Mouse (Mus musculus) forebrain, embryonic 10.5 days (tissue): ENCODE data around the gene Fstl4. TPM values are rescaled to one million over a fixed set of nuclear protein-coding genes. Genes with fewer than 3 reads are reported as not detected.

Source experiments
- DNase-seq: peaks from one replicate; pipeline ENCODE4 v3.0.0-alpha.2; 2017; ENCODE audit warnings: low spot score; ENCODE audit errors: extremely low spot score
- H3K27ac ChIP-seq: fragments of 300-500 bp; sonication (generic); 2 replicates; pipeline ENCODE4 v1.5.1; 2016; ENCODE audit warnings: mild to moderate bottlenecking
- H3K27me3 ChIP-seq: fragments of 300-500 bp; sonication (generic); 2 replicates; pipeline ENCODE4 v1.6.1; 2016; ENCODE audit warnings: mild to moderate bottlenecking; ENCODE audit not compliant: poor library complexity, severe bottlenecking
- H3K36me3 ChIP-seq: fragments of 300-500 bp; sonication (generic); replicated peaks from 2 replicates; pipeline ENCODE4 v1.6.1; 2016; ENCODE audit warnings: mild to moderate bottlenecking, moderate library complexity
- H3K4me1 ChIP-seq: fragments of 300-500 bp; sonication (generic); 2 replicates; pipeline ENCODE4 v1.6.1; 2016
- H3K4me3 ChIP-seq: fragments of 300-500 bp; sonication (generic); 2 replicates; pipeline ENCODE4 v1.5.1; 2016; ENCODE audit warnings: mild to moderate bottlenecking, moderate library complexity
- H3K9me3 ChIP-seq: fragments of 300-500 bp; sonication (generic); 2 replicates; pipeline ENCODE4 v1.6.1; 2016; ENCODE audit warnings: mild to moderate bottlenecking, moderate library complexity
- WGBS: fragments of 180-500 bp; shearing (Covaris S2); methylation state at CpG from one replicate; pipeline ENCODE4 v1.1.7; 2016; 5-methylcytosine and 5-hydroxymethylcytosine counted together
- polyA plus RNA-seq: library from polyadenylated mRNA; unstranded; fragments of >200 nt; fragmentation: Nextera tagmentation; extraction: Ambion mirVana; gene quantifications from 2 replicates; pipeline ENCODE4 v1.2.1, GENCODE M21; 2016

Fstl4 gene
- polyA plus RNA-seq, 1 experiment from 2014 or later = 0.43 TPM

DNA sequence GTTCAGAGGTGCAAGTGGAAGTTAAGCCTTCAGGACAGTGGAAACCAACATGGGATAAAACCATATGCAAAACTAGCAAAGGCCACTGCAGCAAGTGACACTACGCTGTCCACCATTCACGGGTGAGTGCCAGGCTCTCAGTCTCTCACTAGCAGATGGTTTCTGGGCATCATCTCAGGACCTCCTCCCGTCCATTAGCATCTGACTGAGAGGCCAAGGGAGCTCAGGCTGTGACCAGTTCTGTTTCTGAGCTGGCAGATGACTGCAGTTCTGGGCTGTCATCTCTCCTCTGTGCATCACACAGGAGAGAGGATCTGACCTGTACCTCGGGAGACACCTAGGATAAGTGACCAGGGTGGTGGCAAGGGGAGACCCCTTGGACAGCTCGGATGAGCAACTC, 249.5 kb downstream of the Fstl4 start:
- H3K27me3 ChIP-seq = no peaks in the 10 kb centered on the region
- H3K9me3 ChIP-seq = no peaks in the 10 kb centered on the region
- no peak for DNase-seq
- H3K36me3 ChIP-seq = no peaks in the 10 kb centered on the region
- H3K27ac ChIP-seq = no peak overlapping the region
- H3K4me1 ChIP-seq = peaks cover 6% of the 10 kb centered on the region; the same call in 1 of the 2 replicates
- WGBS = 80% methylated on average over 5 of the region's 5 CpGs
- H3K4me3 ChIP-seq = no peak overlapping the region

- Histone ChIP-seq H3K4me3 (no peak overlapping the region), H3K27ac (no peak overlapping the region), H3K27me3 (no peaks in the 10 kb centered on the region), H3K4me1 (no peaks in the 10 kb centered on the region), H3K36me3 (no peaks in the 10 kb centered on the region), H3K9me3 (no peaks in the 10 kb centered on the region)
- 85% methylated on average over 7 of the region's 7 CpGs for WGBS
- DNase-seq = no peak
Observed at GRCm38 (mm10) chr11:53016358-53017021, 252.1 kb downstream of the Fstl4 start.

DNA sequence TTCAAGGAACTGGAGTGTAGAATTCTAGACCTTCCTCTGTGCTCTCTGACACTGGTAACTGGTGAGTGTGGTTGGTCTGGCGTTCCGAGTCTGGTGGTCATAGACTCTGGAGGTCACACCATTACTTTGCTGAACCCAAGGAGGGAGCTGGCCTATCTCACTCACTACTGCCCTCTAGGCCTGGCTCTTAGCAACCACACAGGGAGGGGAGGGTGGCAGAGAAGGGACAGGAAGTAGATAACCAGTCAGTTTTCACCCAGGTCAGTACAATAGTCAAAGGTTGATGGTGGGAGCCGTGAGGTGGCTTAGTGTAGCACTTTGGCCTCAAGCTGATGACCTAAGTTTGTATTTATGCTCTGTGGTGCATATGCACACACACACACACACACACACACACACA, 255.1 kb downstream of the Fstl4 start:
- Histone ChIP-seq H3K4me1 (peaks cover 5% of the 10 kb centered on the region; the same call in 1 of the 2 replicates), H3K36me3 (no peaks in the 10 kb centered on the region), H3K9me3 (no peaks in the 10 kb centered on the region), H3K27ac (no peak overlapping the region), H3K4me3 (no peak overlapping the region), H3K27me3 (no peaks in the 10 kb centered on the region)
- WGBS = 90% methylated on average over 3 of the region's 3 CpGs
- no peak for DNase-seq

GRCm38 (mm10) chr11:53024403-53024802, 260.0 kb downstream of the Fstl4 start:
- H3K27me3 ChIP-seq = no peaks in the 10 kb centered on the region
- no peaks in the 10 kb centered on the region for H3K36me3 ChIP-seq
- no peak overlapping the region for H3K4me3 ChIP-seq
- peaks cover 5% of the 10 kb centered on the region; the same call in 1 of the 2 replicates for H3K4me1 ChIP-seq
- DNase-seq = no peak
- H3K27ac ChIP-seq = no peak overlapping the region
- H3K9me3 ChIP-seq = no peaks in the 10 kb centered on the region
- WGBS = 85% methylated on average over 6 of the region's 6 CpGs

- no peak overlapping the region for H3K27ac ChIP-seq
- no peak for DNase-seq
- H3K4me3 ChIP-seq = no peak overlapping the region
- WGBS = 93% methylated on average over 6 of the region's 6 CpGs
- no peaks in the 10 kb centered on the region for H3K36me3 ChIP-seq
- no peaks in the 10 kb centered on the region for H3K9me3 ChIP-seq
- H3K27me3 ChIP-seq = no peaks in the 10 kb centered on the region
- peaks cover 5% of the 10 kb centered on the region; the same call in 1 of the 2 replicates for H3K4me1 ChIP-seq
Observed at GRCm38 (mm10) chr11:53025686-53026085, 261.3 kb downstream of the Fstl4 start.

GRCm38 (mm10) chr11:53028421-53029168, 264.2 kb downstream of the Fstl4 start:
- no peaks in the 10 kb centered on the region for H3K9me3 ChIP-seq
- H3K36me3 ChIP-seq = no peaks in the 10 kb centered on the region
- H3K4me1 ChIP-seq = peaks cover 5% of the 10 kb centered on the region; the same call in 1 of the 2 replicates
- WGBS = 79% methylated on average over 7 of the region's 7 CpGs
- no peak overlapping the region for H3K4me3 ChIP-seq
- H3K27me3 ChIP-seq = no peaks in the 10 kb centered on the region
- H3K27ac ChIP-seq = no peak overlapping the region
- DNase-seq = no peak

GRCm38 (mm10) chr11:53031777-53032176, 267.3 kb downstream of the Fstl4 start:
- DNase-seq = no peak
- Histone ChIP-seq H3K4me3 (no peak overlapping the region), H3K4me1 (0 out of 2 replicates have a peak, but pooled peaks cover 3% of the 10 kb centered on the region), H3K9me3 (no peaks in the 10 kb centered on the region), H3K36me3 (no peaks in the 10 kb centered on the region), H3K27ac (no peak overlapping the region), H3K27me3 (no peaks in the 10 kb centered on the region)
- WGBS = 97% methylated on average over 4 of the region's 4 CpGs

DNA sequence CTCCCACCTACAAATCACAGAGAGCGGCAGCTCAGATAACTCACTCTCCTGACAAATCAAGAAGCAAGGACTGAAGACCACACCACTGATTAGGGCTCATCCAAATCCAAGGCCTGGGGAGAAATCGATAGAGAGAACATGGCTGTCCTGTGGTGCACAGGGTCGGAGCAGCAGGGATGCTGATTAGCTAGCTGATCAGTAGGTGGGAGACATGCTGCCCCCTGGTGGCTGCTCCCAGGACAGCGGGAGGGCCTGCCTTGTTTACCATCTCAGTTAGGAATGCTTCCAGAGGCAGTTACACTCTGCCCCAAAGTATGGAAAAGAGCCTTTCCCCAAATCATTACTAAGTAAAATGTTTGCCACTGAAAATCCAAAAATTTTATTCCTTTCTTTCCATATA, 267.9 kb downstream of the Fstl4 start:
- Histone ChIP-seq H3K27ac (no peak overlapping the region), H3K4me3 (no peak overlapping the region), H3K4me1 (0 out of 2 replicates have a peak, but pooled peaks cover 3% of the 10 kb centered on the region), H3K27me3 (no peaks in the 10 kb centered on the region), H3K36me3 (no peaks in the 10 kb centered on the region), H3K9me3 (no peaks in the 10 kb centered on the region)
- peak; percentile 77 for DNase-seq
- WGBS = 29% methylated on average over 4 of the region's 4 CpGs

DNA sequence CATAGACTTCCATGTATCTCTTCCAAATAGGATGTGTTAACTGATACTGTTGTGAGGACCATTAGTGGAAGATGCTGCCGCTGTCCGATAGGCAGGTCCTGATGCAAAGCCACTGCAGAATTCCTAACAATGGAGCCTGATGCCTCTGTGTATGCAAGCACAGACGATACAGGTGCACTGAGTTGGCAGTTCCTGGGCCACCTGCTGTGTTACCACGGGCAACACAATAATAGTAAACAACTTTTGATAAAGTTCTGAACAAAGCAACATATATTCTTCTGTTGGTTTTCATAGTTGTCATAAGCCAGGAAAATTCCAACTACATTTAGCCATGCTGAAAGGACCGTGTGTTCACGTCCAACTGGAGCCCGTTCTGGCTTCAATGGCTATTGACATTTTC, 271.0 kb downstream of the Fstl4 start:
- Histone ChIP-seq H3K4me1 (0 out of 2 replicates have a peak, but pooled peaks cover 3% of the 10 kb centered on the region), H3K27me3 (no peaks in the 10 kb centered on the region), H3K9me3 (no peaks in the 10 kb centered on the region), H3K36me3 (no peaks in the 10 kb centered on the region), H3K27ac (no peak overlapping the region), H3K4me3 (no peak overlapping the region)
- WGBS = 88% methylated on average over 7 of the region's 7 CpGs
- no peak for DNase-seq

GRCm38 (mm10) chr11:53046850-53047249, 282.4 kb downstream of the Fstl4 start:
- Histone ChIP-seq H3K27me3 (no peaks in the 10 kb centered on the region), H3K36me3 (no peaks in the 10 kb centered on the region), H3K9me3 (no peaks in the 10 kb centered on the region), H3K4me3 (no peak overlapping the region), H3K27ac (no peak overlapping the region), H3K4me1 (peaks cover 15% of the 10 kb centered on the region)
- WGBS = 58% methylated on average over 6 of the region's 6 CpGs
- DNase-seq = no peak

DNA sequence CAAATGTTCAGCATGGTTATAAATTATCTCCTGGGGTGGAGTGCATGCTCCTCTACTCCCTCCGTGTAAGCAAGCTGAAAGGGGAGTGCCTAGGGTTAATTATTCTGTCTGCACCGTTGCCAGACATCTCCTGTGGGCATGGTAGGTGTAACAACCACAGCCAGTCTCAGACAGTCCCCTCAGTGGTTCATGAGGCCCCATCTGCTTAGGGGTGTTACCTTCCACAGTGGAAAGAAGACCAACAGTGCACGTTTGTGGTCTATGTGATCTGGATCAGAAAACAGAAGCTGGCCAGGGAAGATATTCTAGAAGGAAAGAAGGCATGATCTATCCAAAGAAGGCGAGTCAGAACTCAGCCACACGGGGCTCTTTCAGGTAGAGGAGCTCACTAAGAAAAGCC, 289.7 kb downstream of the Fstl4 start:
- WGBS = 76% methylated on average over 5 of the region's 5 CpGs
- Histone ChIP-seq H3K27ac (no peak overlapping the region), H3K27me3 (no peaks in the 10 kb centered on the region; the same call in 1 of the 2 replicates), H3K36me3 (no peaks in the 10 kb centered on the region), H3K9me3 (no peaks in the 10 kb centered on the region), H3K4me3 (no peak overlapping the region), H3K4me1 (peaks cover 13% of the 10 kb centered on the region)
- no peak for DNase-seq

GRCm38 (mm10) chr11:53055896-53056295, 291.5 kb downstream of the Fstl4 start:
- H3K4me1 ChIP-seq = peaks cover 15% of the 10 kb centered on the region
- DNase-seq = no peak
- no peak overlapping the region for H3K4me3 ChIP-seq
- H3K27ac ChIP-seq = no peak overlapping the region
- H3K36me3 ChIP-seq = no peaks in the 10 kb centered on the region
- 86% methylated on average over 6 of the region's 6 CpGs for WGBS
- no peaks in the 10 kb centered on the region for H3K9me3 ChIP-seq
- no peaks in the 10 kb centered on the region; the same call in 1 of the 2 replicates for H3K27me3 ChIP-seq

DNA sequence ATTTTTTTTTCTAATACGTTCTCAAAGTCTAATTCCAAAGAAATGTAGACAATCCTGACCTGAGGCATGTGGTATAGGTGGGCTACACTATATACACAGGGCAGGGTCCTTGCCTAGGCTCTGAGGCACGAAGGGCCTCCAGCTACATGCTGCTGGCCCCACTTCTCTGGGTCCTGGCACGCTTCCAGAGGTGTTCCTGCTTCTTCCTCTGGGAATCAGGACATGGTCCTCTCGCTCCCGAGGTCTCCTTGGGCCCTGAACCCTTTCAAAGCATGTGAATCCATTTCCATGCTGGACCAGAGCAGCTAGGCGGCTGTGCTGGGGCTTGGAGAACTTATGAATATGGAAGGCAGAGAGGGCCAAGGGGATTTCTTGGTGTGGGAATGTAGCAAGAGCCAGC, 292.3 kb downstream of the Fstl4 start:
- 86% methylated on average over 6 of the region's 6 CpGs for WGBS
- Histone ChIP-seq H3K36me3 (no peaks in the 10 kb centered on the region), H3K4me3 (no peak overlapping the region), H3K27me3 (peaks cover 4% of the 10 kb centered on the region; the same call in 1 of the 2 replicates), H3K9me3 (no peaks in the 10 kb centered on the region), H3K4me1 (peaks cover 15% of the 10 kb centered on the region), H3K27ac (no peak overlapping the region)
- DNase-seq = no peak
